Mouse (Mus musculus) lung, adult 2 months (tissue): ENCODE results near the gene Ttll5. TPM values are rescaled to one million over a fixed set of nuclear protein-coding genes. Genes with fewer than 3 reads are reported as not detected.

ENCODE experiments used
- DNase-seq: peaks from one replicate; pipeline ENCODE4 v3.0.0; 2022
- H3K4me1 ChIP-seq: fragments of 200-500 bp; 2 replicates; pipeline ENCODE4 v1.6.1; 2011; ENCODE audit warnings: low read length; ENCODE audit not compliant: control insufficient read depth, insufficient read depth
- H3K4me3 ChIP-seq: fragments of 200-500 bp; replicated peaks from 2 replicates; pipeline ENCODE3; 2011; ENCODE audit warnings: low read depth, mild to moderate bottlenecking, control low read depth, low read length; ENCODE audit errors: extremely low read depth
- CTCF ChIP-seq: fragments of 200-500 bp; IDR thresholded peaks from 2 replicates; pipeline ENCODE4 v1.5.1; 2011; ENCODE audit warnings: mild to moderate bottlenecking, low read length, control low read depth; ENCODE audit not compliant: insufficient read depth
- POLR2A ChIP-seq: fragments of 200-500 bp; IDR thresholded peaks from 2 replicates; pipeline ENCODE4 v1.6.1; 2011; ENCODE audit warnings: low read depth, mild to moderate bottlenecking, control low read depth, low read length, borderline replicate concordance; ENCODE audit errors: extremely low read depth
- WGBS: fragments of 180-500 bp; shearing (Covaris S2); methylation state at CpG from one replicate; pipeline ENCODE4 v1.1.7; 2018; 5-methylcytosine and 5-hydroxymethylcytosine counted together
- polyA plus RNA-seq: library from polyadenylated mRNA; depleted of rRNA; stranded (reverse); fragments of >200 nt; gene quantifications from 2 replicates; pipeline ENCODE4 v1.2.3, GENCODE M21; 2012

Ttll5 gene
- polyA plus RNA-seq, 1 experiment: 11.7 TPM

DNA sequence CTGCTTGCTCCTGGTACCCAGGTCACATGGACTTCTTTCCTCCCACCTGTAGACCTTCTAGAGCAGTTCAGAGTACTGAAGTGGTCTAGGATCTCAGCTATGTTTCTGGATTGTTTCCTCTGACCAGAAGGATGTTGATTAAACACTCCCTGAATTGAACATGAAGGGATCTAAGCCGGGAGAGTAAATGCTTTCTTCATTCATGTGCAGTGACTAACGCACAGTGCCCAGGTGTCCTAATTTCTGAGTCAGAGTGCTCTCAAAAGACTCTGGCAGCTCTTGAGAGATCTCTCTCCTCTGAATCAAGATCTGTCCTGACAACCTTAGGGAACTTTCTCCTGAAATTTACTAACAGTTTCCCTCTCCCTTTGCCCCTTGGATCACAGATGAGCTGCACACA is 187.7 kb downstream of the Ttll5 start:
- 68% methylated on average over 2 of the region's 2 CpGs for WGBS
- Histone ChIP-seq H3K4me3 (no peak overlapping the region), H3K4me1 (peaks cover 3% of the 10 kb centered on the region)
- DNase-seq: no peak
- no peak for TF ChIP-seq POLR2A
- no peak for TF ChIP-seq CTCF

DNA sequence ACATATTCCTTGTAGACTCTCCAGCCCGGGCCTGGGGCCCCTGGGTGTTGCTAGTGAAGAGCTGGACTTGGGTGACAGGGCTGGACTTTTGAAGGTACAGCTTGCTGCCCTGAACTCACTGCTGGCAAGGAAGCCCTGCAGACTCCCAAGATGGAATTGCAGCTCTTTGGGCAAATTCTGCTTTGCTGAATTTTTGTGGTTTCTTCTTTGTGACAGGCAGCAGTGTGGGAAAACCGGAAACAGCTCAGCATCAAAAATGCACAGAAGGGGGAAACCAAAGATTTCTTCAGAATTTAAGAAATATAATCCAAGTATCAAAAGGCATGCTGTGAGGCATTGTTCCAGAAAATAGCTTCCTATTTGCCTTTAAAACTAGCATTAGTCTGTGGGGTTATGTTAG is 189.7 kb downstream of the Ttll5 start:
- no peaks in the 10 kb centered on the region for H3K4me1 ChIP-seq
- H3K4me3 ChIP-seq: no peak overlapping the region
- no peak for TF ChIP-seq POLR2A
- no peak for TF ChIP-seq CTCF
- DNase-seq: no peak
- WGBS: 80% methylated on average over 2 of the region's 2 CpGs

DNA sequence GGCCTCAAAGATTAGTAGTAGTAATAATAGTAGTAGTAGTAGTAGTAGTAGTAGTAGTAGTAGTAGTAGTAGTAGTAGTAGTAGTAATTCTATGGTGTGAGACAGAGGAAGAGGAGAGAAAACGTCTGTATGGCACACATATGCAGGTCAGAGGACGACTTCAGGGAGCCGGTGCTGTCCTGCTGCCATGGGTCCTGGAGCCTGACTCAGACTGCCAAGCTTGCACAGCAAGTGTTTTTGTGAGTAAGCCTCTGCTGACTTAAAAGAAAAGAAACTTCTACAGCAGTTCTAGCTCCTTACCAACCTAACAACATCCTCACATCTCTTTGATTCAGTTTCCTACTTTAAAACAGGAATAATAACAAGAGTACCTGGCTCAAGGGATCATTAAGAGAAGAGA is 190.2 kb downstream of the Ttll5 start:
- 80% methylated on average over 3 of the region's 3 CpGs for WGBS
- H3K4me3 ChIP-seq: no peak overlapping the region
- H3K4me1 ChIP-seq: no peaks in the 10 kb centered on the region
- no peak for DNase-seq
- TF ChIP-seq CTCF (no peak), POLR2A (no peak)

DNA sequence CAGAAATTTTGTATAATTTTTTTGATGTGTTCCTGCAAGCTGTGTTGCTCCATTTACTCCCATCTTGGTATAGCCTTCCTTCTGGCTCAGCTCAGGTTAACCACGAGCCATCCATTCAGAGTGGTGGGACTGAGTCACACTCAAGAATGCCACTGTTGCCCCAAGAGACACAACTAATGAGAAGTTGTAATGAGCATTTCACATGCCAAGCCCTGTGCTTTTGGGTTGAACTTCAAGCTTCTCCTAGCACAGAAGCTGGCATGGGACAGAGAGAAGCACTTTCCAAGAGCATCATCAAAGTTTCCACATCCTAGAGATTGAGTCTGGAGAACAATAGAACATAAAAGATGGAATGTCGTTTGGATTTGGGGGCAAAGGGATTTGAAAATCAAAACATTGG is 190.7 kb downstream of the Ttll5 start:
- Histone ChIP-seq H3K4me1 (no peaks in the 10 kb centered on the region), H3K4me3 (no peak overlapping the region)
- DNase-seq: no peak
- WGBS: 77% methylated on average over 2 of the region's 2 CpGs
- no peak for TF ChIP-seq CTCF
- TF ChIP-seq POLR2A: no peak

DNA sequence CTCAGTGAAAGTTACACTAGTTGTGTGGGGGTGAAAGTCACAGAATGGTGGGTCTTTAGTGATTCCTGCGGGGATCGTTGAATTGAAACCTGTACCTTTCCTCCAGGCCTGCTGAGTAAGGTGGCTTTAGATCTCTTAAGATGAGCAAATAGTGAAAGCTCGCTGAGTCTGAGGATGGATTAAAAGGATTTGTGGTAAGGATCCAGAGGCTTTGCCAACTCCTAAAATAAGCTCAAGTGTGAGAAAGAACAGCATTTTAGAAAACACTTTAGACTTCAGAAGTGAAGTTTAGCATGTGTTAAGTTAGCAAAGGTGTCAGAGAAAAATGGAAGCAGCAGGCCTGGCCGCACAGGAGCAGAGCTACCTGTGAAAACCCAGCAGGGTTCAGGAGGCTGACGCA is 192.9 kb downstream of the Ttll5 start:
- 70% methylated on average over 5 of the region's 5 CpGs for WGBS
- Histone ChIP-seq H3K4me1 (no peaks in the 10 kb centered on the region), H3K4me3 (no peak overlapping the region)
- TF ChIP-seq POLR2A (no peak), CTCF (no peak)
- DNase-seq: no peak

DNA sequence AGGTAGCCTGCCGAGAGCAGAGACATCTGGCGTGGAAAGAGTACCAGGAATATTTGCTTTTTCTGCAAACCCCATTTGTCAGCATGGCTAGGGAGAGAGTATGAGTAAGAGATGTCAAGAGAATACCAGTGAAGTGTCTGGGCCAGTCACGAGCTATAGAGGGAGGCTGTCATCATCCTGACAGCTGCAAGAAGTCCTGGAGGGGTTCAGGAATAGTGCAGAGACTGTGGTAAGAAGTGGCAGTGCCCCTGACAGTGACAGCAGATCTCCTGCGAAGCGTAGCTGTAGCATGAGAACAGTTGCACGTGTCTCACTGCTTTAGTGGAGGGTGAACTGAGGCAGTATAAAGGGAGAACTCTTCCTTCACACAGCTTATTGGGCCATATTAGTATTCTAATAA is 197.1 kb downstream of the Ttll5 start:
- Histone ChIP-seq H3K4me3 (no peak overlapping the region), H3K4me1 (no peaks in the 10 kb centered on the region)
- WGBS: 77% methylated on average over 6 of the region's 6 CpGs
- no peak for TF ChIP-seq POLR2A
- no peak for TF ChIP-seq CTCF
- no peak for DNase-seq

DNA sequence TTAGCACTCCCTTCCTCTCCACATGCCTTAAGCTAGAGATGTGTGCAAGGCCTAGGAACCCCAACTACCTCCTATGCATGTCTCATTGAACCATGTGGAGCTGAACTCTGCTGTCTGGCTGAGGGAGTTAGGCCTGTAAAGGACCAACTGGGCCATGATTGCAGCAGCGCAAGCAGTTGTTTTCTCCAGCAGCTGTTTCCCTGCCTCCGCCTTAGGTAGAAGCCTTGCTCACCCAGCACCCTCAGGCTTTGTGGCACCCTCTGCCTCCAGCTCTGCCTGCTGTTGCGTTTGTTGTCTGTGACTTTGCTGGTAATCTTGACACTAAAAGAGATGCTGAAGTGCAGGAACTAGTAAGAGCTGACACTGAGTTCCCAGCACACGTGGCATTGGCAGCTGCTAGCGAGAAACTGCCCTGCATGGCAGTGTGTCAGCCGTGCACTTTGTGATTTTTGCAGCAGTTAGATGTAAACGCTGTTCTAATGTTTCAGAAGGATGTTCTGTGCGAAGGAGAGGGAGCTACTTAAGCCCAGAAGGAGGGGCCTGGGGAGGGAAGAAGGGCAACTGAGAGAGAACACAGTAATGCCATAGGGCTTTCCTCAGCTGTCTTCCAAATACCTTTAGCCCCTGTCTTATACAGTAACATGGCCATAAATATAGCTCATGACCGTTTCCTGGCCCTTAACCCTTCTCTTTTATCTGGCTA is 198.0 kb downstream of the Ttll5 start:
- H3K4me3 ChIP-seq: no peak overlapping the region
- DNase-seq: no peak
- TF ChIP-seq POLR2A: no peak
- TF ChIP-seq CTCF: no peak
- no peaks in the 10 kb centered on the region for H3K4me1 ChIP-seq
- 70% methylated on average over 9 of the region's 9 CpGs for WGBS

DNA sequence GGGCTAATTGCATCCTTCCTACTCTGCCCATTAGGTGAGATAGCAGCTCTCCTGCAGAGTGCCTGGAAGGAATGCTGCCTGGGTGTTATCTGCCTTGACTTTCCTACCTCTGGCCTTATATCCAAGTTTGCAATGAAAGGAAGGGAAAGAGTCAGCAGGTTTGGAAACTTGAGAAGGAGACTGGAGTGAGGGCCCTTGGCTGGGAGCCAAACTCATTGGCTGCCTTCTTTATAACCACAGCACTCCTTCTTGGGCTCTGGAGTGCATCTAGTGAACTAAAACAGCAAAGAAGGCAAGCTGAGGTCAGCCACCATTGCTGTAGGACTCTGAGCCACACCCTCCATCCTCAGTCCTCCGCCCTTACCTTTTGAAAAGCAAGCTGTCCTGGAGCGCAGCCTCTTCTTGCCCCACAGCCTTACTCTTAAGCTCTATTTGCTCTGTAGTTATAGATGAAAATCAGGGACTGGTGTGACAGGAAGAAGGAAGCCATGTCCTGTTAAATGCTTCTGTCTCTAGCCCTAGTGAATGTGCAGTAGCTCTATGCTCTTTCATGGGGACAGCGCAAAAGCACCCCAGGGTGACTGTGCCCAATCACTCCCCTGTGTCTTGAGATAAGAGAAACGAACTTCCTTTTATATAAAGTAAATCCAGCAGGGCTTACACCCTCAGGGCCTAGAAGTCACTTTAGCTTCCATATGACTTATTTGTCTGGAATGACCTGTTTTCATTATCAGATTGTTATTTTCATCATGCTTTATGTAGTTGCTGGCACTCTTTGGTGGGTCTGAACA is 198.8 kb downstream of the Ttll5 start:
- 74% methylated on average over 4 of the region's 4 CpGs for WGBS
- Histone ChIP-seq H3K4me3 (no peak overlapping the region), H3K4me1 (no peaks in the 10 kb centered on the region)
- TF ChIP-seq CTCF (no peak), POLR2A (no peak)
- DNase-seq: peak; percentile 52

DNA sequence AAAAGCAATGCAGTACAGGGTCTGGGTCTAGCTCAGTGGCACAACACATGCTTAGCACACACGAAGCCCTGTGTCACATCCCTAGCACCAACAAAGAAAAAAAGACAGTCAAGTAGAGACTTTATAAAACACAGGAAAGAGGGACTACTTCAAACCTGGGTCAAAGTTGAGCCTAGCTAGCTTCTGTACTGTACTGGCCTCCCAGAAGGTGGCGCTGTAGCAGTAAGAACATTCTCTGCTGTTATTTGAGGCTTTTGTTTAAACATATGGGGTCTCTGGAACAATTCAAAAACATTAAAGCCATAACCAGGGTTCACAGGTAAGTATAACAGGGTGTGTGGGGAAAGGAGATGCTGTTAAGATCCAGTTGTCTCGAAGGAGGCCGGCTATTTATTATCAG is 200.0 kb downstream of the Ttll5 start:
- TF ChIP-seq POLR2A (no peak), CTCF (peak; percentile 42; the same call in 1 of the 2 replicates)
- peak; percentile 48 for DNase-seq
- Histone ChIP-seq H3K4me3 (no peak overlapping the region), H3K4me1 (no peaks in the 10 kb centered on the region)
- 63% methylated on average over 4 of the region's 4 CpGs for WGBS

DNA sequence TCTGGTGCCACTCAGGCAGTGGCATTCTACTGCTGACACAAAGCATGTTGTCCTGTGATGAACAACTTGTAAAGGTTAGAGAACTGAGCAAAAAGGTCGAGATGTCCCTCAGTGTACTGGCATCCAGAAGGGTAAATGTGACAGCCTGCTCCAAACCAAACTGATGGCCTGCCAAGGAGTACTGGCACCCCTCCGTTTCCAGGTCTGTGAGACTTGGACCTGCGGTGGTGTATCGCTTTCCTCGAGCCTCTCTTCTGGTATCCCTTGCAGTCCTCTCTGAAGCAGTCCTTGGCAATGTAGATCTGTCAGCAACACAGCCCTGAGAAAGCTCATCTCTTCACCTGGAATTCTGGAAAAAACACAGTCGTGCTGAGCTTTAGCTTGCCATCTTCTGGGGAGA is 201.0 kb downstream of the Ttll5 start:
- H3K4me1 ChIP-seq: no peaks in the 10 kb centered on the region
- no peak overlapping the region for H3K4me3 ChIP-seq
- 86% methylated on average over 6 of the region's 6 CpGs for WGBS
- TF ChIP-seq POLR2A: no peak
- no peak for TF ChIP-seq CTCF
- no peak for DNase-seq
